Mouse (Mus musculus): Measurements from ENCODE around the gene Psmg4.

Psmg4 gene

DNA sequence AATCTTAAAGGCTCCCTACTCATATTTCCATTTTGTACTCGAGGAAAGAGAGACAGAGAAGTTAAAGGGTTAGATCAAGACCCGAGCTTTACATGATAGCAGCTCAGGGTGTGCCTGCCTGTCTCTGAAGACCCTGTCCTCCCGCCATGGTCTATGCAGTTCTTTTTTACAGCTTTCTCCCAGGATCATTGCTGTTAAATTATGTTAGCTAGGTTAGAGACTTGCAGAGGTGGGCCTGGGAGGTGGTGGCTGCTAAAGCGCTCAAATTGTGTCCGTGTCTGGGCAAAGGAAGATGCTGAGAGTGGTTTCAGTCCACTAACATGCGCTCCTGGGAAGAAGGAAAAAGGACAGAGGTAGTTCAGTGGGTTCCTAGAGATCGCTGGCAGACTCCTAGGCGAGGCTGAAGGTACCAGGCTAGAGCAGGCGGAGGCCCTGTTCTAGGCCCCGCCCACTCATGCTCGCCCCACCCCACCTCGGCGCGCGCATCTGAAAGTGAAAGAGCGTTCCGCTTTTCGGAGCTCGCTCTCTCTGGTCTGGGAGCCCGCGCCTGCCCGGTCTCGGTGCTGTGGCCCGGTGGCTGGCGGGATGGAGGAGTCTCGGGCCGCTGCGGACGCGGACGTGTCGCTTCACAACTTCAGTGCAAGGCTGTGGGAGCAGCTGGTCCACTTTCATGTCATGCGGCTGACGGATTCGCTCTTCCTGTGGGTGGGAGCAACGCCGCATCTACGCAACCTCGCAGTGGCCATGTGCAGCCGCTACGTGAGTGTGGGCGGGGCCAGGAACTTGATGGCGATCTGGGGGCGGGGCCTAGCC, at the start of gene Psmg4:
Gene Psmg4 (plus strand): TSS at position 474 of the 813 bp plus-strand sequence.
- peak; percentile 97 for DNase-seq

DNA sequence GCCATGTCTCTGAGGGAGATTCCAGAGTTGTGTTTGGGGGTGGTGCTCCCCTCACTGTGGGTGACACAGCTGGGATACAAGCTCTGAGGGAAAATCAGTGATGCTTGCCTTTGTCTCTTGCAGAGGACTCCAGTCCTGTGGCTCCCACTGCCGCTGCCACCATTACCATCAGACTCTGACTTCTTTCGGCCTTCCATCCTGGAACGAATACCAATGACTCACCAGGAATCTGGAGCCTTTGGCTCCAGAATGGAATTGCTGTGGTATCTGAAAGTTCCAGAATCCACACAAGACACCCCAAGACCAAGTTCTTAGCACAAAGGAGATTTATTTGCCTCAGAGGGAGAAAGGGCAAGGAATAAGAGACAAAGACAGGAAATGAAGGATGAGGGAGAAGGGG, 49.7 kb upstream of the Psmg4 start:
- DNase-seq = no peak

DNA sequence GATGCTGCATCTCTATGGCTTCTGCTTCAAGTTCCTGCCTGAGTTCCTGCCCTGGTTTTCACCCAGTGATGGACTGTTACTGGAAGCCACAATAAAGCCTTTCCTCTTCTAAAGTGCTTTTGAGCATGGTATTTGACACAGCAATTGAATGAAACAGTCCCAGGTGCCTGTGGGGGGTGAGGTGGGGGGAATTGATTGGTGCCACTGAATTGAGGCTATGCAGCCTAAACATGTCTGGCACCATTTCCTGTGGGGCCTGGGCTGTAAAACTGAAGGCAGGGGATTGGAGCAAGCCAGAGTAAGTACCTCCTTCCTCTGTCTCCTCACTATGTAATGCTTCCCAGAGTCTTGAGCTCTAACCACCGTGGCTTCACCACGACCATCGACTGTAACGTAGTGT, 48.1 kb upstream of the Psmg4 start:
- no peak for DNase-seq

DNA sequence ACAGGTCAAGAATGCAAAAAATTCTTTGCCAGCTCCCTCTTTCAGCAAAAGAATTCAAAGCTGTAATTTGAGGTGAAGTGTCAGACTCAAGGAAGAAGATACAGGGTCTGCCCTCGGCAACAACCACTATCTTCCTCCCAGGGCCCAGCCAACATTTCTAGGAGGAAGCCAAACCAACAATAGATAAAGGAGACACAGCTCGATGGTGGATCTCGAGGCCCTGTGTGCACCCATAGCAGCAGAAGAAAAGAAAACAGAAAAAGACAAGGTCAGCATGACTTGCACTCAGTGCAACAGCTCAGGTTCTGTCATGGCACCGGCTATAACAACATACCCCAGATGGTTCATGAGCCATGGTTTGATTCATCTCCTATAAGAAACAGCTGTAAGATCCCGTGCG, 46.3 kb upstream of the Psmg4 start:
- DNase-seq = no peak

DNA sequence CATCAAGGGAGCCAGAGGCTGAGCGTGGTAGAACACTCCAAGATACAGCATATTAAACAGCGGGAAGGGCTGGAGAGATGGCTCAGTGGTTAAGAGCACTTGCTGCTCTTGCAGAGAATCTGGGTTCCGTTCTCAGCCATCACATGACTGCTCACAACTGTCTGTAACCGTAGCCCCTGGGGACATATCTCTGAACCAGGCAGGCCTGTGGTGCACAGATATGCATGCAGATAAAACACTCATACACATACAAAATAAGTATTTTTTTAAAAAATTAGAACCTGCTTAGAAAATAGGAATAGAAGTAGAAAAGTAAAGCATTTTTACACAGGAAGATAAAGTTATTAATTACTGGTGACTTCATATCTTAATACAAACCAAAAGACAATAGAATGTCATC, 43.9 kb upstream of the Psmg4 start:
- DNase-seq = no peak

DNA sequence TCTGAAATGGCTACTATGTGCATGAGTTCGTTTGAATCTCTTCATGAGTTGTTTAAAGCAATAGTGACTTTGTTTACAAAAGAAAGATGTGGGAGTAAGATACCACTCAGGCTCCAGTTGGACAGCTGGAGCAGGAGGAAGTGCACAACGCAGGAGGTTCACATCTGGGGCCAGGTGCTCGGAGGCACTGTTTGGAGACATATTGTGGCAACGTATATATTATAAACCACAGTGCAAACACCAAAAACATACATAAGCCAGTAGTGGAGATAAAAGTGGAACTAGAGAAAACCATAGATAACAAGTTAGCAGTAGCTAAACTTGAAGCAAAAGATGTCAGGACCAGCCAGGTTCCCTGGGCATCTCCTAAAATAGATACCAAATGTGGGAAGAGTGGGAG, 43.4 kb upstream of the Psmg4 start:
- DNase-seq = no peak

DNA sequence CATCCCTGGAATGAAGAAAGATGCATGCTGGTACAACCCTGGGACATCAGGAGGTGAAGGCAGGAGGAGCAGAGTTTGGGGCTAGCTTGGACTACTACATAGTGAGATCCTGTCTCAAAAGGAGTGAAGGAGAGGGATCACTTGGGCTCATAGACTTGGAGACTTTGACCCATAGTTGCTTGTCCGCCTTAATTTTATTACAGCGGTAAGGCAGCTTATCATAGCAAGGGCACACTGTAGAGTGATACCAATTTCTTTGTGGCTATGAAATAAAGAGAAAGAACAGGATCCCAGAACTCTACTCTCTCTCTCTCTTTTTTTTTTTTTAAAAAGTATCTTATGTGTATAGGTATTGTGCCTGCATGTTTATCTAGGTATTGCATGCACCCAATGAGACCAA, 42.2 kb upstream of the Psmg4 start:
- DNase-seq = no peak

DNA sequence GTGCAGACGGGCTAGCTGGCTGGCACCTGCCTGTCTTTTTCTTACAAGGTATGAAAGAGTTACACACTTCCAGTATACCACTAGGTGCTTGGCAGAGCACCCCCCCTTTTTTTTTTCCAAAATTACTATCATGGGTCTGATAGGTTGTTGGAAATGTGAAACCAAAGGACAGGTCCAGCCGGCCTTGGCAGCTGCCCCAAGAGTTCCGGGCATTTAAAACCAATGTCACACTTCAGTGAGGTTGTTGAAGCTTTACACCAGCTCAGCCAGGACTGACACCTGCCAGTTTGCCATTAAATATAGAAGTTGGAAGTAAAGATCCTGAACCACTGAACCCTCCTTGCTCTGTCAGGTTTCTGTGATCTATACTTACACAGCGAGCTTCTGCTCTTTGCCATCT, 37.1 kb upstream of the Psmg4 start:
- DNase-seq = no peak

DNA sequence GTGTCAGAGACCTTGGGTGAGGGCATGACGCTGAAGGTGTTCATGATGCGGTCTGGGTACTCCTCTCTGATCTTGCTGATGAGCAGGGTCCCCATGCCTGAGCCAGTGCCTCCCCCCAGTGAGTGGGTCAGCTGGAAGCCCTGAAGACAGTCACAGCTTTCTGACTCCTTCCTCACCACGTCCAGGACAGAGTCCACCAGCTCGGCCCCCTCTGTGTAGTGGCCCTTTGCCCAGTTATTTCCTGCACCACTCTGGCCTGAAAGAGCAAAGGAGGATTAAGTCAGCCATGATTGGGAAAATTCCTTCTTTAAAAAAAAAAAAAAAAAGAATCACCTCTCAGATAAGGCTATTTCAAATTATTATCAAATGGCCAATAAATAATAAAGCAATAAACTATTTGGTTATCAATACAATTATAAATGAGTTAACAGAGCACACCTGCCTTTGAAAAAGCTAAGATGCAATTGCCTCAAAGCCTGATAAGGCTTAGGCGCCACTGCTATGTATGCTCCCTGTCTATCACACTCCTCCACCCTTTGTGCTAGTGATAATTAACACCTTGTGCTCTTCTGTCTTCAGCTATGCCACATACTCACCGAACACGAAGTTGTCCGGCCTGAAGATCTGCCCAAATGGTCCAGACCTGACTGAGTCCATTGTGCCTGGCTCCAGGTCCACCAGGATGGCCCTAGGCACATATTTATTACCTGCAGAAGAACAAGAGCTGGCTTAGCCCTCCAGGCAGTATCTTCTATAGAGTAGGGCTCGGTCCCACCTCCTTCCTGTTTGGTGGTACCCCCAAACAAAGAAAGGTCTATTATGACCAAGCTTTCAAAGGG, 34.3 kb upstream of the Psmg4 start:
- DNase-seq = no peak

DNA sequence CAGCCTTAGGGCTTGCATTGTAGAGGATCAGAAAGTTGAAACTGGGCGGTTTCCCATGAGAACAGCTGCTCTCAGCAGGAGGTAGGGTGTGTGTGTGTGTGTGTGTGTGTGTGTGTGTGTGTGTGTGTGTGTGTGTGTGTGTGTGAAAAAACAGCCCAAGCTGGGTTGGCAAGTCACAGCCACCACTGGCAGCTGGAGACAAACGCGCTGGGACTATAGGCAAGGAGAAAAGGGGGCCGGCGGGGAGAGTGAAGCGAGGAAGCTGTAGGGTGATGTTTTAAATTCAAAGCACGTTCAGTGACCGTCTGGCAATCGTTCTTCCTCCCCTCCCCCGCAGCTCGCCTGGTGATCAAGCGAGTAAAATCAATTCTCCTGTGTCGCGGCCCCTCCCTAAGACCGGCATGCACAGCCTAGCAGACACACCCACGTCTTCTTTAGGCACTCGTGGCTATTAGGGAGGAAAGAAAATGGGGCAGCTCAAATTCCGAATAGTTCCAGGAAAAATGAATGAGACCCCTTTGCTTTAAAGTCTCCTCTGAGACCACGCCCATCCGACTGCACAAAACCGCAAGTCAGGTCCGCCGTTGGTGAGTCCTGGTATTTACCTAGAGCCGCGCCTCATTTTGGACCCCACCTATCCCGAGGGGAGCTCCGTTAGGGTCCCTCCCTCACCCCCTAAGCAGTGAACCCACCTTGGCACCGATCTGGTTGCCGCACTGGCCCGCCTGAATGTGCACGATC, 33.1 kb upstream of the Psmg4 start:
- DNase-seq = no peak

DNA sequence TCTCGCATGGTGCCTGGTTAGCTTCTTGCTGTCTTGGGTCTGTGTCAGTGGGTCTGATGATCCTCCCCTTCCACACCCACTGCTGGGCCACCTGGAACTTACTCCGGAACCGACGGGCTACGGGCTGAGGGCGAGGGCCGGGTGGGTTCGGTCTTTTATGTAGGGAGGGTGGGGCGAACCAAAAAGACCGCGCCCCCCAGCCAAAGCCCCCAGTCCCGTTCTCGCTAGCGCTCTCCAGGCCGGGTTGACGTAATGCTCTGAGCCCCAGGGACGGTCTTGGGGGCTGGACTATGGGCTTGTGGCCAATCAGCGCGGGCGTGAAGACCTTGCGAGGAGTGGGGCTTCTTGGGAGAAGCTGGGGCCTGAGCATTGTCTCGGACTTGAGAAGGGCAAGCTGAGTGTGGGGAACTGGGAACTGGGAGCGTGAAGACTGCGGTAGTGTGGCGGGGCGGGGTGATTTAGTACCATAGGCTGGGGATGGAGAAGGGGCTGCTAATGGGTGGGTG, 32.5 kb upstream of the Psmg4 start, which contains the start of gene Tubb2b:
Gene Tubb2b (minus strand): TSS at position 241 of the 506 bp plus-strand sequence.
- peak; percentile 59 for DNase-seq

DNA sequence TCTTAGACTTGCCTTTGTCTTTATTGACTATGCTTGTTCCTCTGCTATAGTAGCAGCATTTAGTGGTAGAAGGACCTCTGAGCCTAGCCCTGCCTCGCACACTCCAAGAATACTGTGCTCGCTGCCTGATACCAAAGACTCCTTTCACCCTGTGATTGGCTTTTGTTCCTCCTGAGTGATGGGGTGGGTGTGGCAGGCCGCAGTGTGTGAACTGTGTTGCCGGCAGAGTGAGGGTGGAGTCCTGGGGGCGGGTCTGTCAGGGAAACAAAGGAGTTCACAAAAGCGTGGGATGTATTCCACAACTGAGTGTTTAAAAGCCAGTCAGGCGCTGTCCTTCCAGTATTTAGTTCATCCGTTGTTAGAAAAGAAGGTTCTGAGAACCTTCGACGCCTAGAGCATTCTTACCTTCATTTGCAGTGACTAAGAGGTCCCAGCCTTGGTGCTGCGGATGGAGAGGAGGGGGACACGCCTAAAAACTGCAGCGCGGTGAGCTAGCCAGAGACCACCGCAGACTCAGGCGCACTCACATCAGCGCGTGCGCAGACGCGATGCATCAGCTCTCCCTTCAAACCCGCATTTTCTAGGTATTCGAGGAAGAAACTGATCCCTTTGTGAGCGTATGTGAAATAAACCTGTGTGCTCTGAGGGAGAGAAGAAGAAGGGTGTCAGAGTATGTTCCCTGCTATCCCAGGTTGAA, 31.6 kb upstream of the Psmg4 start:
- DNase-seq = peak; percentile 40

DNA sequence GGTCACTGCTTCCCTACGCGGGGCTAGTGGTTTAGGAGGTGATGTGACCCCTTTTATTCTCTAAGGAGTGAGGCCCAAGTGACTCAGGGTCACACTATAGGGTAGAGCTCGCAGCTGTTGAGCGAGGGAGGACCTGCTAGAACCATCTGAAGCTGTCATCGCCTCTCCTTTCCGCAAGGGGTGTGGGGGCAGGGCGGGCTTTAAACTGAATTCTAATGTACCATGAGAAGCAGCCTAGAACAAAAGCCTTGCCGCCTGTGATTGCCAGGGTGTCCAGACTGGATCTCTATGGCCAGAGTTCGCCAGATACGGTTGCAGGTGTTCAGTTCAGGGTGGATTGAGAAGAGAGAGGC, 31.1 kb upstream of the Psmg4 start:
- no peak for DNase-seq

DNA sequence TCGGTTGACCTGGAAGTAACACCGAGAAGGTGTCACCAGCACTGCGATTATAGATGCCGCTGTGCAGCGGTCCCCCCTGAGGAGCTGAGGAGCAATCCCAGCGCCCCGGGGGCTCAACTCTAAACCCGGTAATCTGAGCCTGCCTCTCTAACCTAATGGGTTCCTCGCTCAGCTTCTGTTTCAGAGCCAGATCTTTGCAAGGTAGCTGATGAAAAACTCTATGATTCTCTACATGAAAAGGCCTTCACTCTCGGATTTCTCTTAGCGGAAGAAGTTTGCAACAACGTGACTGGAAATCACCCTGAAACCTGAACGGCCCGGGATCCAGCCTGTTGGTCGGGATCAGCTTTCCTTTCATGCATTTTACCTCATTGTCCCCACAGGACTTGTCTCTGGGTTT, 30.5 kb upstream of the Psmg4 start:
- no peak for DNase-seq

DNA sequence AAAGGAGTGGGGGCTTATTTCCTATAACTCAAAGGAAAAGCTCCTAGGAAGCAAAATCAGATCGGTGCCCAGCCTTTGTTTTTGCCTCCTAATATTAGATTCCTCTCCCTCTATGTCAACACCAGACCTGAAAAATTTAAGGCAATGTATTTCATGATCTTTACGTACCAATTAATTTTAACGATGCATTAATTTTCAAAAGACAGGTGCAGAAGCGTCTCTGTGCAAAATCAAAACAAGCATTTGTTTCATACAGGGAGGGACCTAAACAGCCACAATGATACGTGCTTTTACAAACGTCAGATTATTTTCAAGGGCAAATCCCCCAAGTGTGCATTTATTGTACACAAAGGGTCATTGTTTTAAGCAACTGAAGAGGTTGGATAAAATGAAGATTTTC, 29.9 kb upstream of the Psmg4 start:
- DNase-seq = no peak

DNA sequence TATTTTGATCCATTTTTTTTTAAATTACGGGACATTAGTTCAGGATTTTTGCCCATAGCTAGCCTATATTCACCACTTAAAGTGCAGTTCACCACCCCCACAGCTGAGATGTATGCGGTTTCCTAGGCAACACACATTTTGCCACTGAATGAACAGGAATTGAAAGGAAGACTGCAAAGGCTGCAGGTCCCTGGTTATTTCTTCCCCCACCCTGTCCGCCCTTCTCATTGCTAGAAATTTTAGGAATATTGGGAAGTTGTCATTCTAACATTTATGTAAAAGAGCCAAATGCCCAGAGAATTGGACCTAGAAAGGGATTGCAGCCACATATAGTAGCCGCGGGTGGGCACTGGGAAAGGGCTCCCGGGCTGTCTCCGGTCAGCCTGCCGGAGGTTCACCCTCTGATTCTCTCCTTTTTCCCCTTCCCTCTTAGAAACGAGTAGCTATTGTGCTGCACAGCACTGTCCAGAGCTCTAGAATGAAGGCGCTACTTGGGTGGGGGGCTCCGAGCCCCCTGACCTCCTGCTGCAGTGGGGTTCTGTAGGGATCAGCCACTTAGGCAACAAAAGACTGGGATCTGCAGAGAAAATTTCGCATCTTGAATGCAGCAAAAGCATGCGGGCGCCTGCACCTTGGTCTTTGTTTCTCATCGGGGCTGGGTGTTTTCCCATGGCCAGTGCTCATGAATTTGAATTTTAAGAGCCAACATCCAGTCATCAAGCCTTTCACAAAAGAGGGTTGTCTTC, 29.3 kb upstream of the Psmg4 start:
- no peak for DNase-seq

DNA sequence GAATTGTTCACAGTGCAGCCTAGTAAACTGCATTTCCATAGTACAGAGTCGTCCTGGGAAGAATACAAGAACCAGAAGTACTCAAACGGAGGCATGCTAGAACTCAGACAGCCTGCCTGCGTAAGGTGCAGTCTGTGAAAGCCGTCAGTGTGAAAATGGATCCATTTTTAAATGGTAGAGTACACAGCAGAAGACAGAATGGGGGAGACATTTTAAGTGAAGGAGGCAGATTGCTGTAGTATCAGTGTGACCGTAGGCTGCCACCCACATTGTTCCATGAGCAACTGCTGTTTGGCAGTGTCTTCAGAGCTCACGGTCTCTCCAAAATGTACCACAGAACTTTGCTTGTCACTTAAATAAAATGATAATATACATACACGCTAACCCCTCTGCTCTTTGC, 28.5 kb upstream of the Psmg4 start:
- DNase-seq = no peak

DNA sequence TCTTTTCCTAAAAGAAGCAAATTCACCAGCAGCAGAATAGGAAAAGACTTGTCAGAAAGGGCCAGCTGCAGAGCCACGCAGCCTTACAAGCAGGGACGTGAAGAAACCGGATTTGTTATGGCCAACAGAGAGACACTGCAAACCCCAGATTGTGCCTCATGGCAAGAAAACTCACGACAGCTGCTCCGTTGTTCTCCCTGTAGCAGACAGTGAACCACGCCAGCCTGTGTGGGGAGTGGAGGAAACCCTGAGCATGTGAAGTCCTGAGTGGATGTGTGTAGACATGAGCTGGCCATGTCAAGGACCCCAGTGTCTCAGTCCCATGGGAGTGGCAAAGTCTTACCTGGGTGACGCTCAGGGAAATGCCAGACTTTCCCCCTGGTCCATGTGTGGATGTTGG, 26.2 kb upstream of the Psmg4 start:
- DNase-seq = no peak

DNA sequence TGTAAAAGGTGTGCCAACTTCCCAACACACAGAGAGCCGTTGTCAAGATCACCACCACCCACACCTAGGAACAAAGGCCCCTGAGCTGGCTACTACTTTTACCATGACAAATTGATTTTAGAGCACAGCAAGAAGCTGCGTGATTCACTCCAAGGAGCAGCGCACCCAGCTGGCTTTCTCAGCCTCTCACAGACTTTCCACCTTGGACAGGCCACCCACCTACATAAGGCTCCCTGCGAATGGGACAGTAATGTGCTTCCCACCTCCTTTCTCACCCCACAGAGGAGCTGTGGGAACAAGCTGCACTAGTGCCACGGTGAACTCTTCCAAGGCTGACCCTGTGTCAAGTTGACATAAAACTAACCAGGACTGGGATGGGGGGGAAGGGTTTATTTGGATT, 19.4 kb upstream of the Psmg4 start:
- no peak for DNase-seq

DNA sequence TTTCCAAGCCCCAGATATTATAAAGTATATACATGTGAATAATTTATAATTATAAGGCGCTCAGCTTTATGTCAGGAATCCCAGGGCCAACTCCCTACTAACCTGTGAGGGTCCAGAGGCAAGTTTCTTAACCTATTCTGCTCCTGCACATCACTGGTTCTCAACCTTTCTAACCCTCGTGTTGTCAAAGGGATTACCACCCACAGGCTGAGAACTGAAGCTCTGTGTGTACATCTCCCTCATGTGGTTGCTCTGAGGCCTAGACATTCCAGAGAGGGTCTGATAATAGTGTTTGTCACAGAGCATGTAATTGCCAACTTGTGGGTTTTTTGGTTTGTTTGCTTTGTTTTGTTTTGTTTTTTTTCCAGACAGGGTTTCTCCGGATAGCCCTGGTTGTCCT, 15.8 kb upstream of the Psmg4 start:
- DNase-seq = no peak

DNA sequence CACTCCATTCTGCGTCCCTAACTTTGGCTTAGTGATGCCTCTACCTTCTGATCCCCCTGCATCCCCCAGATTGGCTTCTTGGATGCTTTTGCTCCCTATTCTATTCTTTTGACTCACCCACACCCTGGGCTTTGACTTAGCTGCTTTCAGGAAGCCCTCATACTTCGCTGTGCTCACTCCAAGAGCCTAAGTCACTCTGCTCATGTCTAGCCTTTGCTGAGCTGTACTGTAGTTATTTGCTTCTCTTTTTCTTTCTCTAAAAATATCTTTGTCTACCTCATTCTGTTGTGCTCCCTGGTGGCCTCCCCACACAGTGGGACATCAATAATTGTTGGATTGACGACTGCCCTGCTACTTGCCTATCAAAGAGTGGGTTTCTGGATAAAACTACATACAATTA, 14.6 kb upstream of the Psmg4 start:
- DNase-seq = no peak

DNA sequence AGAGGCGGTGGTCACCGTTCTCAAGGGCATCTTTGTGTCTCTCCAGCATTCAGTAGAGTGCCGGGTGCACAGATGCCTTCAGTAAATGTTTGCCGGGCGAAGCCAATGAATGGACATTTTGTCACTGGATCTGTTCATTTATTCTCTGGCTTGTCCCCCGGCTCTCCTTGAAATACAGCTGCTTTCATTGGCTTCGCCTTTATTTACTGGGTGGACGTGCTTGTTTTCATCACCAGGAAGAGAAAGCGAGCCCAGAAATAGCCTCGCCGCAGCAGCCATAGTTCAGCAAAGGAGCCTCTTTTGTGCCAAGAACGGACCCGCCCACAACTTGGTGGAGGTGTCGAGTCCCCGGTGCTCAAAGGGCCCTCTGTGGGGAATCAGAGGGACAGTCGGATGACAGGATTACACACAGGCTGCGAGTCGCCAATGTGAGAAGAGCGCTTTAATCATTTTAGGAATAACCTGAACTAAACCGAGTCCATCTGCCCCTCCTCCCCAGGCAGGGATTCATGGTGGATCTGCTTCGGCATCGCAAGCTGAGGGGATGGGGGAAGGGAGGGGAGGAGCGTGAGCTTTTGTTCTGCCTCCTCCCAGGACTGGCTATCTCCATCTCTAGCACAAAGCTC, 13.9 kb upstream of the Psmg4 start:
- peak; percentile 52 for DNase-seq

Measured in lung, postnatal 14 days (tissue).